Mouse (Mus musculus) olfactory bulb, adult 2 months (tissue): ENCODE data around the gene Psd.

ENCODE experiments used
- CTCF ChIP-seq: fragments of 200-500 bp; IDR thresholded peaks from 2 replicates; pipeline ENCODE4 v1.5.1; 2012; ENCODE audit warnings: low read depth, mild to moderate bottlenecking, low read length, moderate library complexity; ENCODE audit not compliant: insufficient read depth
- POLR2A ChIP-seq: fragments of 200-500 bp; IDR thresholded peaks from 2 replicates; pipeline ENCODE4 v1.6.1; 2012; ENCODE audit warnings: mild to moderate bottlenecking, low read depth, low read length, moderate library complexity; ENCODE audit not compliant: insufficient read depth

GRCm38 (mm10) chr19:46290535-46291105 is 36.3 kb downstream of the Psd start:
- TF ChIP-seq CTCF (no peak), POLR2A (no peak)
